Mouse (Mus musculus): Measurements from ENCODE around the gene Araf.

GRCm38 (mm10) chrX:20748829-20749228 is 48.8 kb upstream of the Araf start:
- TF ChIP-seq USF1 (IDR thresholded peaks at IDR 0.05; ENCODE audit: low read depth), result no peak
- TF ChIP-seq CTCF (IDR thresholded peaks at IDR 0.05; ENCODE audit: control insufficient read depth, insufficient read depth, insufficient read length), result no peak
- no peak for TF ChIP-seq MYOG (IDR thresholded peaks at IDR 0.05; ENCODE audit: control insufficient read depth, extremely low read depth, insufficient read length)
- no peak for TF ChIP-seq CEBPB (IDR thresholded peaks at IDR 0.05; ENCODE audit: low read depth)
- TF ChIP-seq MAX (IDR thresholded peaks at IDR 0.05), result no peak
- no peak for TF ChIP-seq FOSL1 (IDR thresholded peaks at IDR 0.05; ENCODE audit: insufficient read depth, low read length, poor library complexity, severe bottlenecking)
- TF ChIP-seq MYOD1 (IDR thresholded peaks at IDR 0.05; ENCODE audit: control insufficient read depth, insufficient read length, low read depth), result no peak

All from C2C12 (cell line).